Mouse (Mus musculus): ENCODE results near the gene Cyp2ab1.

The Cyp2ab1 gene

GRCm38 (mm10) chr16:20301770-20302649 is 23.2 kb downstream of the Cyp2ab1 start, which contains the start of gene Parl:
Gene Parl, minus strand, starts transcription at chr16:20302387.
- POLR2A ChIA-PET = interaction anchor here in 3 of 4 experiments (0.6 to 1.9 kb wide), 39 partner anchors 9 to 1359 kb away, joined by 3 to 9 read pairs (median 4); partner anchors contain the start of genes Eif2b5 (in 2 of the 3), Cyp2ab1 (in 1 of the 3) and Map6d1 (in 1 of the 3)
- CTCF ChIA-PET = interaction anchor here in 3 of 4 experiments (0.5 to 1.8 kb wide), 18 partner anchors 9 to 579 kb away, joined by 3 to 7 read pairs (median 4); partner anchors contain the start of gene Yeats2 (in 1 of the 3)

GRCm38 (mm10) chr16:20300076-20300475 is 25.1 kb downstream of the Cyp2ab1 start:
- ChIA-PET CTCF (no interaction called here), POLR2A (interaction anchor here in 1 of 4 experiments (0.6 to 1.1 kb wide), 2 partner anchors 8 to 60 kb away, joined by 3 read pairs; no protein-coding TSS in a partner anchor)

- ChIA-PET POLR2A (interaction anchor here in 3 of 4 experiments (0.7 to 1.6 kb wide), 8 partner anchors 10 to 218 kb away, joined by 3 to 6 read pairs (median 4); no protein-coding TSS in a partner anchor), CTCF (interaction anchor here in 1 of 4 experiments (0.7 kb wide), 1 partner anchor 67 kb away, joined by 3 read pairs; no protein-coding TSS in a partner anchor)
Observed at GRCm38 (mm10) chr16:20280238-20280637, 45.0 kb downstream of the Cyp2ab1 start.

GRCm38 (mm10) chr16:20279395-20279794 is 45.8 kb downstream of the Cyp2ab1 start:
- ChIA-PET POLR2A (interaction anchor here in 1 of 4 experiments (1.6 kb wide), 1 partner anchor 22 kb away, joined by 6 read pairs; no protein-coding TSS in a partner anchor), CTCF (interaction anchor here in 1 of 4 experiments (0.7 kb wide), 1 partner anchor 66 kb away, joined by 3 read pairs; no protein-coding TSS in a partner anchor)

GRCm38 (mm10) chr16:20272994-20273393 is 52.2 kb downstream of the Cyp2ab1 start:
- POLR2A ChIA-PET = interaction anchor here in 2 of 4 experiments (0.5 to 1.5 kb wide), 5 partner anchors 9 to 225 kb away, joined by 3 to 4 read pairs (median 3); no protein-coding TSS in a partner anchor

GRCm38 (mm10) chr16:20271339-20271738 is 53.9 kb downstream of the Cyp2ab1 start:
- CTCF ChIA-PET = no interaction called here
- POLR2A ChIA-PET = interaction anchor here in 1 of 4 experiments (1.0 kb wide), 1 partner anchor 14 kb away, joined by 3 read pairs; no protein-coding TSS in a partner anchor

More at GRCm38 (mm10) chr16:20272994-20273393, 52.2 kb downstream of the Cyp2ab1 start:
- CTCF ChIA-PET = no interaction called here

GRCm38 (mm10) chr16:20265089-20265488 is 60.1 kb downstream of the Cyp2ab1 start:
- CTCF ChIA-PET = no interaction called here
- POLR2A ChIA-PET = interaction anchor here in 1 of 4 experiments (0.6 to 0.7 kb wide), 2 partner anchors 17 to 160 kb away, joined by 3 read pairs; no protein-coding TSS in a partner anchor
